Mouse (Mus musculus) bone marrow macrophage, adult 2 months (primary cell): ENCODE measurements around the gene Reps2.

ENCODE experiments used
- CTCF ChIP-seq: IDR thresholded peaks from 2 replicates; pipeline ENCODE4 v1.5.1; 2012; ENCODE audit warnings: low read depth, mild to moderate bottlenecking, low read length, moderate library complexity
- POLR2A ChIP-seq: IDR thresholded peaks from 2 replicates; pipeline ENCODE4 v1.6.1; 2012; ENCODE audit warnings: mild to moderate bottlenecking, low read depth, low read length, borderline replicate concordance

DNA sequence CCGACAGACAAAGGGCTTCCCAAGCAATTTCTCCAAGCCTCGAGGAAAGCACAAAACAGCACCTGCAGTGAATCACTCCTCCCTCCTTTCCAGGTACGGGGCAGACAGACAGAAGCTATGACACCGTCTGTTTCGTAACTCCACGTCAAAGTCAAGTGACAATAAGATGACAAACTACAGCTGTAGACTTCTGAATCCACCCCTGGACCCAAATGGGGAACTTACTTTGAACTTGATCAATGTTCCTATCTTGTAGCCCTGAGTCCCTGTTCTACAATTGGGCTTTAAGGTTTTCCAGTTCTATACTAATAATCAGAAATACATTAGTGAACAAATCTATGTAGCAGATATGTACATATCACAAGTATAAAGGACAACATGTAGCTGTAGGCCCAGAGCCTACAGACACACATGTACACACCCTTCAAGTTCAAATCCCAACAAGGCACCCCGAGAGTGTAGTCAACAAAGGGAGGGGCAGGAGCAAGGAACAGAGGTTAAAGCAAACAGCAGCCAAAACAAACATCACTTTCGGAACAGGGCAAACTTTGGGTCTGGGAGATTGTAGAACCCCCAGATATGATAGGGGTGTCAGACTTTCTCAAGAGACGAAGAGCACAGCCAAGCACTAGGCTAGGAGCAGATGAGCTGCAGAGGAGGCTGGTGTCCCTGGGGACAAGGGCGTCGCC is 903 bp downstream of the Reps2 start:
- no peak for TF ChIP-seq POLR2A
- TF ChIP-seq CTCF = no peak
